Mouse (Mus musculus) liver, embryonic 14.5 days (tissue): ENCODE measurements around the gene Mettl24.

Experiments used
- CTCF ChIP-seq: IDR thresholded peaks from 2 replicates; pipeline ENCODE4 v1.5.1; 2016; ENCODE audit warnings: antibody characterized with exemption, low read depth, control low read depth
- EP300 ChIP-seq: IDR thresholded peaks from 2 replicates; pipeline ENCODE4 v1.6.1; 2016; ENCODE audit warnings: antibody characterized with exemption, low read depth

- TF ChIP-seq CTCF (no peak), EP300 (no peak)
Observed at GRCm38 (mm10) chr10:40688873-40689272, 5.8 kb downstream of the Mettl24 start.
